Mouse (Mus musculus) embryonic facial prominence, embryonic 12.5 days (tissue): ENCODE measurements around the gene Hs3st2. TPM values are rescaled to one million over a fixed set of nuclear protein-coding genes. Genes with fewer than 3 reads are reported as not detected.
A peak's percentile ranks its signal among the peaks of the same experiment; 100 is the strongest.

Source experiments
- ATAC-seq: fragments of 200-750 bp; cut with Nextera tagmentation; 2 replicates; pipeline ENCODE4 v1.8.0; 2017; ENCODE audit not compliant: insufficient number of reproducible peaks, insufficient read depth, low FRiP score, low TSS enrichment
- H3K27ac ChIP-seq: fragments of 300-500 bp; sonication (generic); 2 replicates; pipeline ENCODE4 v1.5.1; 2016; ENCODE audit warnings: mild to moderate bottlenecking
- H3K27me3 ChIP-seq: fragments of 300-500 bp; sonication (generic); 2 replicates; pipeline ENCODE4 v1.6.1; 2016; ENCODE audit warnings: mild to moderate bottlenecking, moderate library complexity
- H3K36me3 ChIP-seq: fragments of 300-500 bp; sonication (generic); 2 replicates; pipeline ENCODE4 v1.6.1; 2016; ENCODE audit warnings: mild to moderate bottlenecking
- H3K4me1 ChIP-seq: fragments of 300-500 bp; sonication (generic); 2 replicates; pipeline ENCODE4 v1.6.1; 2016
- H3K4me2 ChIP-seq: fragments of 300-500 bp; sonication (generic); replicated peaks from 2 replicates; pipeline ENCODE4 v1.6.1; 2016; ENCODE audit warnings: mild to moderate bottlenecking, moderate library complexity
- H3K4me3 ChIP-seq: fragments of 300-500 bp; sonication (generic); 2 replicates; pipeline ENCODE4 v1.5.1; 2016; ENCODE audit warnings: mild to moderate bottlenecking
- H3K9ac ChIP-seq: fragments of 300-500 bp; sonication (generic); 2 replicates; pipeline ENCODE4 v1.6.1; 2016; ENCODE audit warnings: mild to moderate bottlenecking, moderate library complexity
- H3K9me3 ChIP-seq: fragments of 300-500 bp; sonication (generic); 2 replicates; pipeline ENCODE4 v1.6.1; 2016; ENCODE audit warnings: mild to moderate bottlenecking, moderate library complexity
- WGBS: fragments of 180-500 bp; shearing (Covaris S2); methylation state at CpG from one replicate; pipeline ENCODE4 v1.1.7; 2016; 5-methylcytosine and 5-hydroxymethylcytosine counted together
- polyA plus RNA-seq: library from polyadenylated mRNA; unstranded; fragments of >200 nt; fragmentation: Nextera tagmentation; extraction: Ambion mirVana; gene quantifications from 2 replicates; pipeline ENCODE4 v1.2.1, GENCODE M21; 2016

Hs3st2 gene
- polyA plus RNA-seq, 1 experiment from 2014 or later = 2.1 TPM

DNA sequence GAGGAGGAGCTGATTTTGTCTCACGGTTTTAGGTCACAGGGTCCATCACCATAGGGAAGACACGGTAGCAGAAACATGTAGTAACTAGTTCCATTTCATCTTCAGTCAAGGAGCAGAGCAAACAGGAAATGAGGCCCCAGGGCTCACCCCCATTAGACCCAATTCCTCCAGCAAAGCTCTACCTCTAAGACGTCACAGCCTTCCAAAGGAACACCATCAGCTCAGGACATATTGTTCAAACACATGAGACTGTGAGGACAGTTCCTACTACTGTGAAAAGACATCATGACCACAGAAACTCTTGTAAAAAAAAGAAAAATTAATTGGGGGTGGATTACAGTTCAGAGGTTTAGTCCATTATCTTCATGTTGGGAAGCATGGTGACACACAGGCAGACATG lies 125.1 kb downstream of the Hs3st2 start:
- Histone ChIP-seq H3K9me3 (no peaks in the 10 kb centered on the region), H3K27ac (no peak overlapping the region), H3K4me3 (no peak overlapping the region), H3K4me2 (no peak overlapping the region), H3K27me3 (no peaks in the 10 kb centered on the region), H3K4me1 (no peaks in the 10 kb centered on the region), H3K36me3 (no peaks in the 10 kb centered on the region), H3K9ac (no peak overlapping the region)
- 52% methylated on average over 3 of the region's 3 CpGs for WGBS
- ATAC-seq = no peak

DNA sequence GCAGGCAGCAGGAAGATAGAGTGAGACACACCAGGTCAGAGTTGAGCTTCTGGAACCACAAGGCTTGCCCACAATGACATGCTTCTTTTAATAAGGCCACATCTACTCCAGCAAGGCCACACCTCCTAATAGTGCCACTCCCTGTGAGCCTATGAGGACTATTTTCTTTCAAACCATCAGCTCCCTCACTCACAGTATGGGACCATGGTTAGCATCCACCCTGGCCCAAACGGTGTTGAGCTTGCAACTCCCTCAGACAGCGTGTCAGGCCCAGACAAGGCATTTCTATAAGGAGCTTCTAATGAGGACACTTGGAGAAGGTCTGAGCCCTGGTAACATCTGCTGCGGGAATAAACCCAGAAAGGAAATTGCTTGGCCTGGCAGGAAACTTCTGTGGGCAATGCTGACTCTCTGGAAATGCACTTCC lies 125.5 kb downstream of the Hs3st2 start:
- Histone ChIP-seq H3K36me3 (no peaks in the 10 kb centered on the region), H3K9me3 (no peaks in the 10 kb centered on the region), H3K4me3 (no peak overlapping the region), H3K4me1 (no peaks in the 10 kb centered on the region), H3K4me2 (no peak overlapping the region), H3K27ac (no peak overlapping the region), H3K9ac (no peak overlapping the region), H3K27me3 (no peaks in the 10 kb centered on the region)
- ATAC-seq = no peak
- 88% methylated on average over 3 of the region's 3 CpGs for WGBS

DNA sequence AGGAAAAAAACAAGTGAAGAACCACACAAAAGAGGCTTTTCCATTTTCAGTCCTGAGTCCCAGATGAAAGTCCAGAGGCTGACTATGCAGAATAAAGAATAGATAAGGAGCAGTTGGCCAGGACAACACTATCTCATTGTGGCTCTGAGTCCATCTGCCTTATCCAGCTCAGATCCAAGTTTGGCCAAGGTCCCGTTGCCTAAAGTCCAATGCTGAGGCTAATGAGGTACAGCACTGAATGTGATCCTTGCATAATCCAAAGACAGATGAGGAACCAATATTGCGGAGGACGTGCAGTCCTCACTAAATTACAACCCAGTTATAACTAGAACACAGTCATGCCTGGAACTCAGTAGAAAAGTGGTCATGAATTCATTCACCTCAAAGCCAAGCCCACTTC lies 130.5 kb downstream of the Hs3st2 start:
- Histone ChIP-seq H3K27ac (no peak overlapping the region), H3K4me3 (no peak overlapping the region), H3K4me2 (no peak overlapping the region), H3K9ac (no peak overlapping the region), H3K4me1 (no peaks in the 10 kb centered on the region), H3K36me3 (no peaks in the 10 kb centered on the region), H3K27me3 (no peaks in the 10 kb centered on the region), H3K9me3 (no peaks in the 10 kb centered on the region)
- no peak for ATAC-seq
- 91% methylated on average over 3 of the region's 3 CpGs for WGBS

DNA sequence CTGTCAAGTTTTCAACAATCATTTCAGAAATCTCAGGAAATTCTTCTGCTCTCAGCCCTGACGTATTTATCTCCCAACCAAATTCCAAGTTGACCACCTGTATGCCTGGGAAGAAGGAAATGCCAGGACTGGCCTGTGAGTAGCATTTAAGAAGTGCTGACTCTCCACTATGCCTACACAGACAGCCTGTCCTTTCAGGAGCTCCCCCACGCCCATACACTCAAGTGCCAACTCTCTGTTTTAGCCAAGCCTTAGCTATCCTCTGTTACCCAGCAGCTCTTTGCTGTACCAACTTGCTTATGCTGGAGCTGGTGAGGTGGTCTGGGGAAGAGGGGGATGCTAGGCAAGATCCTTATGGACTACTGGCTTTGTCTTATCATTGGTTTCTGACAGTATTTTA lies 137.4 kb downstream of the Hs3st2 start:
- no peaks in the 10 kb centered on the region for H3K4me1 ChIP-seq
- H3K9me3 ChIP-seq = no peaks in the 10 kb centered on the region
- H3K27me3 ChIP-seq = no peaks in the 10 kb centered on the region
- H3K9ac ChIP-seq = no peak overlapping the region
- ATAC-seq = no peak
- H3K36me3 ChIP-seq = no peaks in the 10 kb centered on the region
- no peak overlapping the region for H3K27ac ChIP-seq
- no peak overlapping the region for H3K4me2 ChIP-seq
- no peak overlapping the region for H3K4me3 ChIP-seq
- 78% methylated on average over 2 of the region's 2 CpGs for WGBS

DNA sequence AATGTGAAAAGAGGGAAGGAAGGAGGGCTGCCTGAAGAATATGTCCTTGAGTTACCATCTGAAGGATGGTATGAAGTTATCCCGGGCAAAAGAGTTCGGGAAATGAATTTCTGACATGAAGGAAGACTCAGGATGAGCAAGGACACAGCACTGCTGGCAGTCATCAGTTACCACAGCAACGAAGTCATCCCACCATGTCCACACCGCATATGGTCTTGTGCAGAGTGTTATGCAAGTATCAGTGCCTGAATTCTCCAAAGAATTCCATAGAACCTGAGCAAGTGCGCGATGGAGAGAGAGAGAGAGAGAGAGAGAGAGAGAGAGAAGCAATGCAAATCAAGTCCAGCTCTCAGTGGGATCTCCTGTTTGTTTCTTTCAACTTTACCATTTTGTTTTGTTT lies 142.0 kb downstream of the Hs3st2 start:
- H3K4me1 ChIP-seq = no peaks in the 10 kb centered on the region
- H3K36me3 ChIP-seq = no peaks in the 10 kb centered on the region
- no peak overlapping the region for H3K4me3 ChIP-seq
- no peak overlapping the region for H3K9ac ChIP-seq
- no peaks in the 10 kb centered on the region for H3K27me3 ChIP-seq
- 88% methylated on average over 6 of the region's 6 CpGs for WGBS
- H3K9me3 ChIP-seq = no peaks in the 10 kb centered on the region
- H3K4me2 ChIP-seq = no peak overlapping the region
- no peak overlapping the region for H3K27ac ChIP-seq
- ATAC-seq = no peak

DNA sequence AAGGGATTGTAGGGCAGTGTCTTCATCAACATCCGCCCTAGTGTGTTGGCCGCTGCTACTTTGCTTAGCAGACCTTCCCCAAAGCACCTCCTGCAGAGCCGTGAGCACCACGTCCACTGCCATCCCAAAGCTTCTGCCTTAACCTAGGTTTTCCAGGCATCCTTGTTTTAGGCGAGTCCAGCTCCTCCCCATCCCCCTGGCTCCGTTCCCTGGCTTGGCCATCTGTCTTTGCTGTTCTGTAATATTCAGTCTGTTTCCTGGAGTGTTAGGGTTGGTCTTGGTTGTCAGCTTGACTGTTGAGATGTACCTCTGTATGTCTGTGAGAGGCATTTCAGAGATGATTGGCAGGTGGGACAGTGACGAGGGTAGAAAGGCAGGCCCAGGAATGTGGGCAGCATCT lies 142.7 kb downstream of the Hs3st2 start:
- no peak for ATAC-seq
- H3K9me3 ChIP-seq = no peaks in the 10 kb centered on the region
- no peaks in the 10 kb centered on the region for H3K36me3 ChIP-seq
- no peaks in the 10 kb centered on the region for H3K4me1 ChIP-seq
- H3K4me2 ChIP-seq = no peak overlapping the region
- H3K27ac ChIP-seq = no peak overlapping the region
- no peak overlapping the region for H3K9ac ChIP-seq
- no peaks in the 10 kb centered on the region for H3K27me3 ChIP-seq
- no peak overlapping the region for H3K4me3 ChIP-seq
- 87% methylated on average over 7 of the region's 7 CpGs for WGBS

DNA sequence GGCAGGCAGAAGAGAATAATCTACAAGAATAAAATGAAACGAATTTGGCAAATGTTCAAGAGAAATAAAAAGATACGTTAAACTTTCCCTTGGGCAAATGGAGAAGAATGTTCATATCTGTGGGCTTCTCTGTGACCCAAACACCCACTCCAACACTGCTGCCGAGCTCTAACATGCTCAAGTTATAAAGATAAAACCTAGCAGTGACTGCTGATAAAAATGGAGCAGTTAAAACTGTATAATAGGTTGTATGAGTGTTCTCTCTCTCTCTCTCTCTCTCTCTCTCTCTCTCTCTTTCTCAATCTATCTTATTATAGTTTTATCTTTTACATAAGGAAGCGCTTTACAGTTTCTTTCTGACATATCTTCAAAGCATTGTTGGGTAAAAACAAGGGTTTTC lies 144.3 kb downstream of the Hs3st2 start:
- Histone ChIP-seq H3K4me3 (no peak overlapping the region), H3K4me1 (no peaks in the 10 kb centered on the region), H3K9me3 (no peaks in the 10 kb centered on the region), H3K4me2 (no peak overlapping the region), H3K9ac (no peak overlapping the region), H3K27me3 (no peaks in the 10 kb centered on the region), H3K36me3 (no peaks in the 10 kb centered on the region), H3K27ac (no peak overlapping the region)
- ATAC-seq = no peak
- 67% methylated on average over 4 of the region's 4 CpGs for WGBS

DNA sequence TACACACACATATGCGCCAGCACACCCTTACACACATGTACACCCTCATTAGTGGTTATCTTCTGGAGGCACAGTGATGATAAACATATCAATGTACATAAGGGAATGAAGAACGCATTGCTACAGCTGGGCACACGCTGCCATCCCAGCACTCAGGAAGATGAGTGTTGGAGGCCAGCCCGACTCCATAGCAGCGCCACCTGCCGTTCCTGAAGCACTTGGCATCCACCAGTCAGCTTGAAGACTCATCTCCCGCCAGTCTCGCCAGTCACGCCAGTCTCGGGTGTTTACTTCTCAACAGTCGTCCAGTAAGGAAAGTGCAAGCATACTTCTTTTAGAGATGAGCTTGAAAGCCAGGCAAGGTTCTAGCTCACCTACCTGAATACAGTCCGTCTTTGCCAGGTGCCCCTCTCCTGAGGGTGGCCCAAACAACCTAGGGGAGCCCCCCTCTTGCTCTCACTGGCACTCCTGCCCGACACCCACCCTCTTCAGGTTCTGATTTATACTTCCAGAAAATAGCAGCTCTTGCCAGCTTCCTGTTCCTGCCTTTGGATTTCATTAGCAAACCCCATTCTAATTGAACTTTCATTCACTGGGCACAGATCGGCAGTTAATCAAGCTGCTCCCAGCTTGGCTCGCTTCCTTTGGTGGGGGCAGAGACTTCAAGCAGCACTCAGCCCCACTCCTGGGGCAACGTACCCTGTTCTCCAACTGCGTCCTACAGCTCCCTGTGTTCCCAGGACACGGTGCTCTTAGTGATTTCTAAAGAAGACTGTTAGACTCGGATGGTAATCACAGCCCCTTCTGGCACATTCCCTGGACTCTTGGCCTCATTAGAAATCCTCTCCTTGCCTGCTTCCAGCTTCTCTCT lies 148.0 kb downstream of the Hs3st2 start:
- no peaks in the 10 kb centered on the region for H3K9me3 ChIP-seq
- ATAC-seq = no peak
- H3K36me3 ChIP-seq = no peaks in the 10 kb centered on the region
- no peak overlapping the region for H3K27ac ChIP-seq
- H3K9ac ChIP-seq = no peak overlapping the region
- WGBS = 49% methylated on average over 19 of the region's 19 CpGs
- H3K4me3 ChIP-seq = no peak overlapping the region
- no peaks in the 10 kb centered on the region for H3K4me1 ChIP-seq
- H3K27me3 ChIP-seq = no peaks in the 10 kb centered on the region
- no peak overlapping the region for H3K4me2 ChIP-seq

DNA sequence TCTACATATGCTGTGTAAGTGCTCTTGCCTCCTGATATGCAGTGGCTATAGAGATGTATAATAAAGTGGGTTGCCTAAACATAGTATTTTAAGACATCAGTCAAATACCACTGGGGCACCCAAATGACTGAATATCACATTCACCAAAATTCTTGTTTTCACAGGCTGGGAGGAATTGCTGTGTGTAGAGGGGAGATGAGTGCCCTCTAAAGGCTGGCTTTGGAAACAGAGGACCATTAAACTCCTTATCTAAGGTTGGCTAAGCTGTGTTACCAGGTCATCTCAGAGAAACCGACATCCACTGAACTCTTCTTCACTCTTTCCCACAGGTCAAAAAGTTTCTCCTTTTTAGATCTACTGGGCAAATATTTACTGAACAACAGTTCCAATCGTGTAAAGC lies 150.8 kb downstream of the Hs3st2 start:
- H3K4me2 ChIP-seq = no peak overlapping the region
- ATAC-seq = no peak
- WGBS = 61% methylated on average over 2 of the region's 2 CpGs
- no peaks in the 10 kb centered on the region for H3K4me1 ChIP-seq
- no peaks in the 10 kb centered on the region for H3K9me3 ChIP-seq
- no peak overlapping the region for H3K4me3 ChIP-seq
- no peak overlapping the region for H3K27ac ChIP-seq
- no peaks in the 10 kb centered on the region for H3K27me3 ChIP-seq
- no peaks in the 10 kb centered on the region for H3K36me3 ChIP-seq
- no peak overlapping the region for H3K9ac ChIP-seq

DNA sequence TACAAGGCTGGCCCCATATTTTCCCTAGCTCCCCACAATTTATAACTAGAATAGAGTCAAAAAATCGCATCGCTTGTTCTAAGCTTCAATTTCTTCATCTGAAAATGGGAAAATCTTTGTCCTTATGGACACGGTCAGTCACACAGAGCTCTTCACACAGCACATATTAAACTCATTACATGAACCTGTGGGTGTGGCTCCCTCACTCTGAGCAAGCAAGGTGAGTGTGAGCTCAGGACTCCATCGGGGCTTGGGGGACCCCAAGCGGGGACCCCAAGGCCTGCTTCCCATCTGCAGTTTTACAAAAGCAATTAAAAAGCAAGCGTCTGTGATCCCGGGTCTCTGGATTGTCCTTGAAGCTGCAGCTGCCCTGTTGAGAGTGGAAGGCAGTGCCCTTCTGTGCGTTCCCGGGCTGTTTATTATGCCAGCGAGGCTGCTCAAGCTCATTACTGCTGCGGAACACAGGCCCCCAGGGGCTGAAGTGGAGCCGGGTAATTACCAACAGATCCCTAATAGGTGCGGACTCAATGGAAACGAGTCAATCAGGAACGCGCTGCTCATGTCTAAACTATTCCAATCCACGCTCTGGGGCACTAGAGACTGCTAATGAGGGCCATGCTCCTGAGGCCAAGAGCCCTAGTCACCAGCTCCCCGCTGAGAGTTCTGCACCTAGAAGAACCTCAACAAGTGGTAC lies 157.8 kb downstream of the Hs3st2 start:
- no peak for ATAC-seq
- no peaks in the 10 kb centered on the region for H3K27me3 ChIP-seq
- WGBS = 30% methylated on average over 18 of the region's 18 CpGs
- no peak overlapping the region for H3K4me3 ChIP-seq
- H3K4me2 ChIP-seq = peak overlapping the region; percentile 17; the same call in 1 of the 2 replicates
- no peak overlapping the region for H3K27ac ChIP-seq
- no peak overlapping the region for H3K9ac ChIP-seq
- no peaks in the 10 kb centered on the region for H3K9me3 ChIP-seq
- peaks cover 8% of the 10 kb centered on the region for H3K4me1 ChIP-seq
- no peaks in the 10 kb centered on the region for H3K36me3 ChIP-seq
